Mouse (Mus musculus) embryonic fibroblast, embryonic 13.5 days (primary cell): ENCODE data around the gene Fam166b.
A peak's percentile ranks its signal among the peaks of the same experiment; 100 is the strongest.

Source experiments
- CTCF ChIP-seq: IDR thresholded peaks from 2 replicates; pipeline ENCODE4 v1.5.1; 2011; ENCODE audit warnings: mild to moderate bottlenecking, control low read depth, low read length, moderate library complexity, borderline replicate concordance; ENCODE audit not compliant: insufficient read depth
- POLR2A ChIP-seq: IDR thresholded peaks from 2 replicates; pipeline ENCODE4 v1.6.1; 2011; ENCODE audit warnings: low read depth, mild to moderate bottlenecking, control low read depth, low read length, moderate library complexity

DNA sequence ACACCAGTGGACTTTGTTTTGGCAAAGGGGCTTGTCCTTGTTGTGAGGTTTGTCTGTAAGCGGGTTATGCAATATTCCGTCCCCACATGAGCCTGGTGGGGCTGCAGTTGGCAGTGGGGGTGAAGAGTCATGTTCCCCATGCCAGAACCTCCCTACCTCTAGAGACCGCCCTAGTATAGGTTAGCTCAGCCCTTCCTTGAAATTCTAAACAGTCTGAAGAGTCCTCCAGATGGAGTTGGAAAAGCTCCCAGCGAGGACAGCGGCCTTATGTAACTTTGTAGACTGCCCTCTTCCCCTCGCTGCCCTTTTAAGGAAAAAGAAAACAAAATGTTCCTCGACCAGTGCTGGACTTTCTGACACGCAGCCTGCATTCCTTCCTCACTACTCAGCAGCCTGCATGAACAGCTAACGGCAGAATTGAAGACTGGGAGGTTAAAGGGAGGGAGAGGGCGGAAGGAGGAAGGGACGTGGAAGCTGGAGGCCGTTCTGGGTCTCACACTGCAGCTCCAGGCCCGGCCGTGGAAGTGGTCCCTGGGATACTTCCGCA is 34.5 kb downstream of the Fam166b start:
- no peak for TF ChIP-seq CTCF
- TF ChIP-seq POLR2A = peak; percentile 50
